Mouse (Mus musculus) neural tube, embryonic 15.5 days (tissue): Measurements from ENCODE around the gene Rpn1. TPM values are rescaled to one million over a fixed set of nuclear protein-coding genes. Genes with fewer than 3 reads are reported as not detected.
A peak's percentile ranks its signal among the peaks of the same experiment; 100 is the strongest.

ENCODE experiments used
- ATAC-seq: fragments of 200-750 bp; cut with Nextera tagmentation; 2 replicates; pipeline ENCODE4 v1.8.0; 2017; ENCODE audit warnings: mild to moderate bottlenecking, moderate TSS enrichment, moderate library complexity; ENCODE audit not compliant: low FRiP score
- H3K27ac ChIP-seq: fragments of 300-500 bp; sonication (generic); replicated peaks from 2 replicates; pipeline ENCODE4 v1.5.1; 2015; ENCODE audit warnings: mild to moderate bottlenecking, inconsistent platforms
- H3K27me3 ChIP-seq: fragments of 300-500 bp; sonication (generic); replicated peaks from 2 replicates; pipeline ENCODE4 v1.6.1; 2015; ENCODE audit warnings: inconsistent platforms
- H3K36me3 ChIP-seq: fragments of 300-500 bp; sonication (generic); 2 replicates; pipeline ENCODE4 v1.6.1; 2015; ENCODE audit warnings: inconsistent platforms
- H3K4me1 ChIP-seq: fragments of 300-500 bp; sonication (generic); 2 replicates; pipeline ENCODE4 v1.6.1; 2015; ENCODE audit warnings: inconsistent platforms
- H3K4me2 ChIP-seq: fragments of 300-500 bp; sonication (generic); 2 replicates; pipeline ENCODE4 v1.6.1; 2015; ENCODE audit warnings: inconsistent platforms, mild to moderate bottlenecking, moderate library complexity
- H3K4me3 ChIP-seq: fragments of 300-500 bp; sonication (generic); replicated peaks from 2 replicates; pipeline ENCODE4 v1.5.1; 2015; ENCODE audit warnings: mild to moderate bottlenecking, inconsistent platforms
- H3K9ac ChIP-seq: fragments of 300-500 bp; sonication (generic); replicated peaks from 2 replicates; pipeline ENCODE4 v1.6.1; 2015; ENCODE audit warnings: mild to moderate bottlenecking, inconsistent platforms
- H3K9me3 ChIP-seq: fragments of 300-500 bp; sonication (generic); replicated peaks from 2 replicates; pipeline ENCODE4 v1.6.1; 2016; ENCODE audit warnings: inconsistent platforms
- WGBS: fragments of 180-500 bp; shearing (Covaris S2); methylation state at CpG from one replicate; pipeline ENCODE4 v1.1.7; 2015; ENCODE audit warnings: mixed read lengths; 5-methylcytosine and 5-hydroxymethylcytosine counted together
- polyA plus RNA-seq: library from polyadenylated mRNA; unstranded; fragments of >200 nt; fragmentation: Nextera tagmentation; extraction: Ambion mirVana; gene quantifications from 2 replicates; pipeline ENCODE4 v1.2.1, GENCODE M21; 2015

Rpn1 gene
- polyA plus RNA-seq: 294 and 318 TPM in 2 replicates

- Histone ChIP-seq H3K36me3 (peaks cover 4% of the 10 kb centered on the region; the same call in 1 of the 2 replicates), H3K27me3 (peaks cover 5% of the 10 kb centered on the region; the same call in 1 of the 2 replicates), H3K4me1 (peaks cover 33% of the 10 kb centered on the region), H3K27ac (peak within 1 kb of the TSS; percentile 86), H3K4me2 (peak within 1 kb of the TSS; percentile 89), H3K9ac (peak within 1 kb of the TSS; percentile 97), H3K4me3 (peak within 1 kb of the TSS; percentile 100), H3K9me3 (no peaks in the 10 kb centered on the region)
- WGBS: under 1% methylated on average over 71 of the region's 71 CpGs
- ATAC-seq: peak; percentile 97
Measured at GRCm38 (mm10) chr6:88084278-88085151, at the start of gene Rpn1. Gene Rpn1, plus strand, starts transcription at chr6:88084482.

GRCm38 (mm10) chr6:88037471-88038045 lies 46.7 kb upstream of the Rpn1 start:
- Histone ChIP-seq H3K4me2 (no peak overlapping the region), H3K27me3 (no peaks in the 10 kb centered on the region), H3K9me3 (no peaks in the 10 kb centered on the region), H3K4me3 (no peak overlapping the region), H3K27ac (0 out of 2 replicates have a peak overlapping the region, but pooled peaks have one; percentile 28), H3K36me3 (peaks cover 3% of the 10 kb centered on the region; the same call in 1 of the 2 replicates), H3K9ac (no peak overlapping the region), H3K4me1 (peaks cover 28% of the 10 kb centered on the region)
- no peak for ATAC-seq
- 73% methylated on average over 4 of the region's 4 CpGs for WGBS

GRCm38 (mm10) chr6:88039426-88039825 lies 44.9 kb upstream of the Rpn1 start:
- no peak overlapping the region for H3K4me3 ChIP-seq
- no peak for ATAC-seq

GRCm38 (mm10) chr6:88041221-88041620 lies 43.1 kb upstream of the Rpn1 start:
- no peak overlapping the region for H3K4me3 ChIP-seq
- peaks cover 3% of the 10 kb centered on the region; the same call in 1 of the 2 replicates for H3K36me3 ChIP-seq
- H3K27me3 ChIP-seq: no peaks in the 10 kb centered on the region
- WGBS: 78% methylated on average over 4 of the region's 4 CpGs
- H3K4me2 ChIP-seq: no peak overlapping the region
- no peak for ATAC-seq
- peaks cover 46% of the 10 kb centered on the region for H3K4me1 ChIP-seq
- no peak overlapping the region for H3K27ac ChIP-seq
- no peak overlapping the region for H3K9ac ChIP-seq
- no peaks in the 10 kb centered on the region for H3K9me3 ChIP-seq

More at GRCm38 (mm10) chr6:88039426-88039825, 44.9 kb upstream of the Rpn1 start:
- Histone ChIP-seq H3K9me3 (no peaks in the 10 kb centered on the region), H3K36me3 (peaks cover 3% of the 10 kb centered on the region; the same call in 1 of the 2 replicates), H3K27me3 (no peaks in the 10 kb centered on the region), H3K9ac (no peak overlapping the region), H3K27ac (no peak overlapping the region), H3K4me2 (no peak overlapping the region), H3K4me1 (peaks cover 46% of the 10 kb centered on the region)
- 98% methylated on average over 4 of the region's 4 CpGs for WGBS

- WGBS: 94% methylated on average over 3 of the region's 3 CpGs
- peaks cover 2% of the 10 kb centered on the region; the same call in 1 of the 2 replicates for H3K27me3 ChIP-seq
Measured at GRCm38 (mm10) chr6:88042336-88042735, 41.9 kb upstream of the Rpn1 start.

GRCm38 (mm10) chr6:88044234-88044576 lies 40.1 kb upstream of the Rpn1 start:
- Histone ChIP-seq H3K4me3 (peak overlapping the region; percentile 96), H3K4me1 (peaks cover 34% of the 10 kb centered on the region), H3K27ac (peak overlapping the region; percentile 86), H3K27me3 (peaks cover 4% of the 10 kb centered on the region; the same call in 1 of the 2 replicates), H3K4me2 (peak overlapping the region; percentile 92), H3K36me3 (no peaks in the 10 kb centered on the region), H3K9me3 (no peaks in the 10 kb centered on the region), H3K9ac (peak overlapping the region; percentile 98)
- WGBS: 2% methylated on average over 3 of the region's 3 CpGs
- peak; percentile 1; the same call in 1 of the 2 replicates for ATAC-seq

More at GRCm38 (mm10) chr6:88042336-88042735, 41.9 kb upstream of the Rpn1 start:
- 0 out of 2 replicates have a peak, but pooled peaks cover 3% of the 10 kb centered on the region for H3K36me3 ChIP-seq
- H3K27ac ChIP-seq: no peak overlapping the region
- no peak for ATAC-seq
- no peak overlapping the region for H3K9ac ChIP-seq
- peaks cover 46% of the 10 kb centered on the region for H3K4me1 ChIP-seq
- no peak overlapping the region for H3K4me3 ChIP-seq
- no peak overlapping the region for H3K4me2 ChIP-seq
- H3K9me3 ChIP-seq: no peaks in the 10 kb centered on the region

GRCm38 (mm10) chr6:88044577-88045405 lies 39.5 kb upstream of the Rpn1 start, which contains the start of gene Rab7:
Gene Rab7, minus strand, starts transcription at chr6:88045270.
- Histone ChIP-seq H3K9ac (peak within 1 kb of the TSS; percentile 98), H3K4me2 (peak within 1 kb of the TSS; percentile 92), H3K36me3 (no peaks in the 10 kb centered on the region), H3K27me3 (peaks cover 4% of the 10 kb centered on the region; the same call in 1 of the 2 replicates), H3K4me1 (peaks cover 34% of the 10 kb centered on the region), H3K4me3 (peak within 1 kb of the TSS; percentile 96), H3K27ac (peak within 1 kb of the TSS; percentile 86), H3K9me3 (no peaks in the 10 kb centered on the region)
- WGBS: under 1% methylated on average over 67 of the region's 82 CpGs
- ATAC-seq: peak; percentile 99

GRCm38 (mm10) chr6:88045406-88045766 lies 38.9 kb upstream of the Rpn1 start:
- 34% methylated on average over 3 of the region's 3 CpGs for WGBS
- ATAC-seq: no peak; the same call in 1 of the 2 replicates
- Histone ChIP-seq H3K9ac (no peak overlapping the region), H3K4me3 (peak overlapping the region; percentile 96), H3K4me2 (peak overlapping the region; percentile 92), H3K9me3 (no peaks in the 10 kb centered on the region), H3K27ac (peak overlapping the region; percentile 76), H3K4me1 (peaks cover 34% of the 10 kb centered on the region), H3K27me3 (peaks cover 4% of the 10 kb centered on the region; the same call in 1 of the 2 replicates), H3K36me3 (no peaks in the 10 kb centered on the region)

GRCm38 (mm10) chr6:88047853-88048252 lies 36.4 kb upstream of the Rpn1 start:
- Histone ChIP-seq H3K4me2 (no peak overlapping the region), H3K27me3 (peaks cover 21% of the 10 kb centered on the region), H3K9ac (no peak overlapping the region), H3K36me3 (no peaks in the 10 kb centered on the region), H3K4me3 (no peak overlapping the region), H3K9me3 (no peaks in the 10 kb centered on the region), H3K4me1 (peaks cover 16% of the 10 kb centered on the region), H3K27ac (no peak overlapping the region)
- ATAC-seq: no peak
- 87% methylated on average over 5 of the region's 5 CpGs for WGBS

- no peak overlapping the region for H3K4me3 ChIP-seq
- ATAC-seq: no peak
- 78% methylated on average over 6 of the region's 6 CpGs for WGBS
- peaks cover 28% of the 10 kb centered on the region for H3K27me3 ChIP-seq
- peaks cover 4% of the 10 kb centered on the region for H3K4me1 ChIP-seq
- no peak overlapping the region for H3K9ac ChIP-seq
- no peaks in the 10 kb centered on the region for H3K36me3 ChIP-seq
- no peaks in the 10 kb centered on the region for H3K9me3 ChIP-seq
- no peak overlapping the region for H3K4me2 ChIP-seq
- H3K27ac ChIP-seq: no peak overlapping the region
Measured at GRCm38 (mm10) chr6:88049008-88049407, 35.3 kb upstream of the Rpn1 start.

GRCm38 (mm10) chr6:88051206-88051605 lies 33.1 kb upstream of the Rpn1 start:
- no peaks in the 10 kb centered on the region for H3K9me3 ChIP-seq
- H3K27ac ChIP-seq: no peak overlapping the region
- no peak overlapping the region for H3K4me2 ChIP-seq
- H3K4me3 ChIP-seq: no peak overlapping the region
- H3K9ac ChIP-seq: no peak overlapping the region
- no peaks in the 10 kb centered on the region for H3K4me1 ChIP-seq
- H3K27me3 ChIP-seq: peaks cover 28% of the 10 kb centered on the region
- ATAC-seq: no peak
- WGBS: 94% methylated on average over 5 of the region's 5 CpGs
- no peaks in the 10 kb centered on the region for H3K36me3 ChIP-seq
